Mouse (Mus musculus) heart, embryonic 11.5 days (tissue): ENCODE measurements around the gene Rmnd5a. TPM values are rescaled to one million over a fixed set of nuclear protein-coding genes. Genes with fewer than 3 reads are reported as not detected.

Experiments
- ATAC-seq: fragments of 200-750 bp; cut with Nextera tagmentation; replicated peaks from 2 replicates; pipeline ENCODE4 v1.8.0; 2017; ENCODE audit warnings: moderate library complexity; ENCODE audit not compliant: insufficient number of reproducible peaks, low FRiP score, low TSS enrichment
- H3K27ac ChIP-seq: fragments of 300-500 bp; sonication (generic); 2 replicates; pipeline ENCODE4 v1.5.1; 2014; ENCODE audit warnings: mild to moderate bottlenecking, low read depth, low read length
- H3K27me3 ChIP-seq: fragments of 300-500 bp; sonication (generic); 2 replicates; pipeline ENCODE4 v1.6.1; 2014; ENCODE audit warnings: mild to moderate bottlenecking, low read length, mixed read lengths; ENCODE audit not compliant: control insufficient read depth, insufficient read depth
- H3K36me3 ChIP-seq: fragments of 300-500 bp; sonication (generic); 2 replicates; pipeline ENCODE4 v1.6.1; 2014; ENCODE audit warnings: mild to moderate bottlenecking, low read length, moderate library complexity, mixed read lengths; ENCODE audit not compliant: control insufficient read depth, insufficient read depth
- H3K4me1 ChIP-seq: fragments of 300-500 bp; sonication (generic); 2 replicates; pipeline ENCODE4 v1.6.1; 2014; ENCODE audit warnings: low read length; ENCODE audit not compliant: control insufficient read depth, insufficient read depth
- H3K4me2 ChIP-seq: fragments of 300-500 bp; sonication (generic); 2 replicates; pipeline ENCODE4 v1.6.1; 2014; ENCODE audit warnings: mild to moderate bottlenecking, moderate library complexity
- H3K4me3 ChIP-seq: fragments of 300-500 bp; sonication (generic); 2 replicates; pipeline ENCODE4 v1.5.1; 2014; ENCODE audit warnings: low read depth, low read length
- H3K9ac ChIP-seq: fragments of 300-500 bp; sonication (generic); 2 replicates; pipeline ENCODE4 v1.6.1; 2014; ENCODE audit warnings: mild to moderate bottlenecking, low read depth, low read length, moderate library complexity
- H3K9me3 ChIP-seq: fragments of 300-500 bp; sonication (generic); replicated peaks from 2 replicates; pipeline ENCODE4 v1.6.1; 2016; ENCODE audit warnings: low read length; ENCODE audit not compliant: control insufficient read depth
- whole genome bisulfite sequencing: fragments of 180-500 bp; shearing (Covaris S2); extraction: QIAGEN DNeasy Blood & Tissue Kit; methylation state at CpG from one replicate; pipeline ENCODE4 v1.1.7; 2014; ENCODE audit not compliant: insufficient replicate concordance; 5-methylcytosine and 5-hydroxymethylcytosine counted together
- polyA plus RNA-seq: library from polyadenylated mRNA; unstranded; fragments of >200 nt; fragmentation: Nextera tagmentation; extraction: Ambion mirVana; gene quantifications from 2 replicates; pipeline ENCODE4 v1.2.1, GENCODE M21; 2014

The Rmnd5a gene
- polyA plus RNA-seq, 1 experiment from 2014 or later, result 6.2 TPM

- Histone ChIP-seq H3K4me2 (peak overlapping the region; percentile 59), H3K36me3 (no peaks in the 10 kb centered on the region), H3K4me1 (peaks cover 25% of the 10 kb centered on the region), H3K9ac (peak overlapping the region; percentile 94), H3K4me3 (peak overlapping the region; percentile 99), H3K9me3 (no peaks in the 10 kb centered on the region), H3K27me3 (no peaks in the 10 kb centered on the region), H3K27ac (peak overlapping the region; percentile 96)
- WGBS, result under 1% methylated on average over 62 of the region's 62 CpGs
- ATAC-seq, result peak; percentile 10
Observed at GRCm38 (mm10) chr6:71439506-71440216, 776 bp downstream of the Rmnd5a start.

DNA sequence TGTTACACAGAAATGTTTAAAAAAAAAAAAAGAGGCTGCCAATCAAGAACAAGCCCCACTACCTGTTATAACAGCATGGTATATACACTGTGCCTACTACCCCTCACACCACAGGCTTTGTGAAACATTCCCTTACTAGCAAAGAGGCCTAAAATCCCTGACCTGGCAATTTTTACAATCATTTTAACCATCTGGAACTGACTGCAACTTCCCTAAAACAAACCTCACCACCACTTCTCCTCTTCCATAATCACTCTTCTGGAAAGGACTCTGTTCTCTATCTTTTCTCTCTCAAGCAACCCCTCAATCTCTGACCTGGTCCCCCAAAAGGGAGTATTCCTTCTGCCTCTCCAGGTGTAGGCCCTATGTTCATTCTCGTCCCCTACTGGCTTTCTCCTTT lies 2.4 kb downstream of the Rmnd5a start:
- 81% methylated on average over 1 of the region's 1 CpGs for WGBS
- Histone ChIP-seq H3K27ac (no peak overlapping the region), H3K4me1 (peaks cover 25% of the 10 kb centered on the region), H3K36me3 (no peaks in the 10 kb centered on the region), H3K27me3 (no peaks in the 10 kb centered on the region), H3K4me2 (peak overlapping the region; percentile 24; the same call in 1 of the 2 replicates), H3K4me3 (no peak overlapping the region), H3K9me3 (no peaks in the 10 kb centered on the region), H3K9ac (no peak overlapping the region)
- ATAC-seq, result no peak

DNA sequence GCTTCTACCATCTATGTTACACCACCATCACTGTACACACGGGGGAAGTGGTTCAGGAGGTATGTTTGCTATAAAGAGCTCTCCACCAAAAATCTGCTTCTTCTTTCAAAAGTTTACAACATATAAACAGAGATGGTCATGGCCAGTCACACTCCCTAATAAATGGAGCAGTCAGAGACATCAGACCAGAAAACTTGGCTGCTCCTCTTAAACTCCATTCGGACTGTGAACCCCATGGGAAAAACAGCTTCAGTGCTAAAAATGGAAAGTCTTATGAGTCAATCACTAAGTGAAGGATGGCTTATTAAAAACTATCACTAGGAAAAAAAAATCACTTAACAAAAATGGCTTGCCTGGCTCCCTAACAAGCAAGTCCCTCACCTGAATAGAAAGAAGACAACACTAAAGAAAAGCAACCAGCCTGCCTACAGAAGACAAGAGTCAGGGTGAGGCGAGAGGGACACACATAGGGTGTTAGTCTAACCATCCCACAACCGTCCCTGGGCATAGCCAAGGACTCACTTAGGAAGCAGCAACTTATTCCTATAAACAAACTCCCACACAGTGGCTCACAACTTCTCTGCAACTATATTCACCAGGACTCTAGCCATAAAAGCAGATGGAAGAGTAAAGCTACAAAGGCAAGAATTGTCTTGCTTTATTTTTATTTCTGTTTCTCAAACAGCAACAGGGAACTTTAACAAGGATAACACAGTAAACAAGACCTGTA lies 12.3 kb downstream of the Rmnd5a start:
- no peak overlapping the region for H3K4me2 ChIP-seq
- no peak for ATAC-seq
- no peak overlapping the region for H3K4me3 ChIP-seq
- WGBS, result 79% methylated on average over 4 of the region's 4 CpGs
- H3K27me3 ChIP-seq, result no peaks in the 10 kb centered on the region
- H3K9me3 ChIP-seq, result no peaks in the 10 kb centered on the region
- H3K4me1 ChIP-seq, result no peaks in the 10 kb centered on the region
- H3K36me3 ChIP-seq, result no peaks in the 10 kb centered on the region
- no peak overlapping the region for H3K9ac ChIP-seq
- H3K27ac ChIP-seq, result no peak overlapping the region

GRCm38 (mm10) chr6:71425681-71426080 lies 14.8 kb downstream of the Rmnd5a start:
- ATAC-seq, result no peak
- no peaks in the 10 kb centered on the region for H3K4me1 ChIP-seq
- H3K9ac ChIP-seq, result no peak overlapping the region
- H3K27me3 ChIP-seq, result no peaks in the 10 kb centered on the region
- H3K27ac ChIP-seq, result no peak overlapping the region
- no peak overlapping the region for H3K4me2 ChIP-seq
- no peak overlapping the region for H3K4me3 ChIP-seq
- 91% methylated on average over 6 of the region's 6 CpGs for WGBS
- H3K36me3 ChIP-seq, result no peaks in the 10 kb centered on the region
- no peaks in the 10 kb centered on the region for H3K9me3 ChIP-seq

DNA sequence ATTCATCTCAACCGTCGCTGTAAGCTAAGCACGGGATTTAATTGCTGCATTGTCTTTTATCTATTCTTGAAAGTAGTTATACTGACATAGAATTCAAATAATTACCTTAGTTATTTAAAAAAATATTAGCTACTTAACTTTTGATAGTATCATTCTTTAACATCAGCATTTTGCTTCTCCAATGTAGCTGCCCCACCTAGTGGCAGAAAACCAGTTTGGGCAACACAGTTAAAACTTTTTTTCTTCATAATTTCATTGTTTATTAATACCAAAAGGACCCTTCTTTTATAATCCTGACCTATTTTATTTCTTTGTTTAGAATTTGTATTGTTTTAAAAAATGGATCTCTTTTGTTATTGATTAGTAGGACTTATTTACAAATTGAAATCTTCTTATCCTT lies 17.3 kb downstream of the Rmnd5a start:
- H3K9ac ChIP-seq, result no peak overlapping the region
- no peak overlapping the region for H3K4me2 ChIP-seq
- no peak overlapping the region for H3K4me3 ChIP-seq
- WGBS, result 93% methylated on average over 3 of the region's 3 CpGs
- H3K27me3 ChIP-seq, result no peaks in the 10 kb centered on the region
- H3K36me3 ChIP-seq, result no peaks in the 10 kb centered on the region
- H3K27ac ChIP-seq, result no peak overlapping the region
- H3K9me3 ChIP-seq, result no peaks in the 10 kb centered on the region
- H3K4me1 ChIP-seq, result no peaks in the 10 kb centered on the region
- no peak for ATAC-seq

GRCm38 (mm10) chr6:71422162-71422561 lies 18.3 kb downstream of the Rmnd5a start:
- Histone ChIP-seq H3K9me3 (no peaks in the 10 kb centered on the region), H3K36me3 (no peaks in the 10 kb centered on the region), H3K4me2 (no peak overlapping the region), H3K4me3 (no peak overlapping the region), H3K27me3 (no peaks in the 10 kb centered on the region), H3K4me1 (no peaks in the 10 kb centered on the region), H3K27ac (no peak overlapping the region), H3K9ac (no peak overlapping the region)
- no peak for ATAC-seq
- WGBS, result 92% methylated on average over 3 of the region's 3 CpGs

DNA sequence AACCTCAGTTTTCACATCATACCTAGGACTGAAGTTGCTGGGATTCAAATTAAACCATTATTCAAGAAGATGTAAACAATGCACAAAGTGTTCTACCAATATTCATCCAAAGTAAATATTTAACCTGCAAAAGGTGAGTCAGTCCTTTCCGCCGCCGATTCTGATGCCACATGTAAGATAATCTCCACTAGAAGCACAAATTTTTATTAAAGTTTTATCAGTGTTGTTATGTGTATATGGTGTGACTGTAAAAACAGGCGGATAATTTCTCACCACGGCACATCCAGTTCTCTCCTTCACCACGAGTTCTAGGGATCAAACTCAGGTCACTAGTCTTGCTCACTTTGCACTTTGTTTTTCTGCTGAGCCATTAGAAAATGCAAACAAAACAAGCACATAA lies 19.6 kb downstream of the Rmnd5a start:
- Histone ChIP-seq H3K36me3 (no peaks in the 10 kb centered on the region), H3K4me1 (no peaks in the 10 kb centered on the region), H3K9me3 (no peaks in the 10 kb centered on the region), H3K4me2 (no peak overlapping the region), H3K9ac (no peak overlapping the region), H3K27me3 (no peaks in the 10 kb centered on the region), H3K4me3 (no peak overlapping the region), H3K27ac (no peak overlapping the region)
- ATAC-seq, result no peak
- WGBS, result 94% methylated on average over 6 of the region's 6 CpGs

DNA sequence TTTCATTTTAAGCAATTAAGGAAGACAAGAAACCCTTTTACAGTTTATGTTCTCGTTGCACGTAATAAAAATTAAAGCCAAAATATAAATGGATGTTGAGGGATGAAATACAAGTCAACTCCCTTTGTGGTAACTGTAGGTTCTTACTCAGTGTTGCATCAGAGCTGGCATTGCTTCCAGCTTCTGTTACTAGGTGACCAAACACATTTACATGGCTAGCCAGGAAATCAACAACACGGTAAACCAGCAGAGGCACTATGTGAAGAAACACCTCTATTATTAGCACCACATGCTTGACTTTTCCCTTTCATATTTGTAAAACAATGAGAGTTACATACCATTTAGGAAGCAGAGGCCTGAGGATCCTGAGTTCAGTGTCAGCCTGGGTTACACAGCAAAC lies 21.6 kb downstream of the Rmnd5a start:
- Histone ChIP-seq H3K36me3 (0 out of 2 replicates have a peak, but pooled peaks cover 3% of the 10 kb centered on the region), H3K9ac (no peak overlapping the region), H3K4me1 (no peaks in the 10 kb centered on the region), H3K4me3 (no peak overlapping the region), H3K4me2 (no peak overlapping the region), H3K9me3 (no peaks in the 10 kb centered on the region), H3K27me3 (no peaks in the 10 kb centered on the region), H3K27ac (no peak overlapping the region)
- WGBS, result 82% methylated on average over 3 of the region's 3 CpGs
- no peak for ATAC-seq
